Comparison of ENCODE assay signal across 12 mouse cellular contexts in the genomic region with DNA sequence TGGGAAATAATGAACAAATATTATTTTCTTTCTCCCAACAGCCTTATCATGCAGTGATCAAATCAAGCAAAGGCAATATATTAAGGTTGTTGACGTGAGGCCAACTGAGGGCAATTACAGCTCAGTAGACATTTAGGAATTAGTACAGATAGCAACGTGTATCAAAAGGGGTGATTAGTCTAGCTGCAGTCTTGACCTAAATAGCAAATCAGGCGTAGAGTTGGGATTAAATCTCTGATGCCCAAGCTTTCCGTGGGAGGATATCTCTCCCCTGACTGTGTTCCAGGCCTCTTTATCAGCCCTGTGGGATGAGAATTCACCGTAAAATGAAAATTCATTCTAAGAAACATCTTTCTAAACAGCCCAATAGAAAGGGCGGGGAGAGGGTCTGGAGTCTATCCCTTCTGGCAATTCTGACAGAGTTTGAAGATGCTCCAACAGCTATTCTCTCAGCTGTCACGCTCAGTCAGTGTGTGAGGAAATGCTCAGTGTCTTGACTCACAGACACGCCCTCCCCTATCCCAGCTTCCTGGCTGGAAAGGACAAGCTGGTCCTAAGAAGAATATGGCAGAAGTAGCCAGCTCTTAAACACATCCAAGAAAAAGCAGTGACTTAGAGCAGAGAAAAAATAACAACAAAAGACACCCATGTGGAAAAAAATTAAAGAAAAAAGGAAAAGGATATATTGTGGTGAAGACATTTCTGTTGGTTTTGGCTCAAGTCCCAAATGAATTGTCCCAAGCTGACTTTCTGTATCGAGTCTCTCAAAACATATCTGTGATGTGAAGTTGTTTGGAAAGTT. TPM values are rescaled to one million over a fixed set of nuclear protein-coding genes. Genes with fewer than 3 reads are reported as not detected.
DNase-seq lines count a peak whose midpoint lies in the region; ATAC-seq lines count a peak whose summit lies in the region.
"Had no signal": no experiment of that assay in that cellular context is flagged by ENCODE, and none has a peak within 500 bp of the region (broad histone marks: within the 10 kb centered on the region; RNA-seq: fewer than 3 reads in every experiment).

No protein-coding gene starts in this region.

- DNase-seq in gastrocnemius, postnatal 14 days = peak; percentile 36
- no peak for DNase-seq in gastrocnemius, postnatal 10 days
- DNase-seq in left cerebral cortex, postnatal 4 days = peak; percentile 26
- DNase-seq in left cerebral cortex, postnatal 14 days (ENCODE audit: low spot score in 2 of 2) = no peak
- DNase-seq in MN1 (ENCODE audit: low spot score) = peak; percentile 35
- no peak for DNase-seq in thymus, postnatal 0 days (ENCODE audit: low spot score)
- DNase-seq: adrenal gland, postnatal 36 days; kidney, adult 18-20 months; liver, embryonic 13.5 days had no signal

- ATAC-seq in megakaryocyte progenitor cell, adult 5-6 weeks (replicated peaks; ENCODE audit: poor library complexity) = peak; percentile 20; the same call in 1 of the 2 replicates
- ATAC-seq in frontal cortex, adult (ENCODE audit: low TSS enrichment) = no peak

- intact Hi-C loops in gastrocnemius, postnatal 14 days (cut with DNase I; ENCODE audit: low total_unique reads) = no loop called here
- intact Hi-C loops in left cerebral cortex, postnatal 4 days (cut with DNase I) = no loop called here
- intact Hi-C loops in left cerebral cortex, postnatal 14 days (cut with DNase I) = no loop called here

RNA-seq across cellular contexts. Expression of gene Rnf150, which starts 4.4 kb away (rescaled TPM):
- 10 to 100 TPM; 12.1 to 13.1 TPM for total RNA-seq in gastrocnemius, postnatal 14 days (2021)
- total RNA-seq in gastrocnemius, postnatal 10 days (2021) = 10 to 100 TPM; 15.5 to 17.9 TPM
- 10 to 100 TPM; 20.1 to 21.4 TPM for total RNA-seq in left cerebral cortex, postnatal 4 days (2021)
- 10 to 100 TPM; 33.0 to 35.0 TPM for total RNA-seq in left cerebral cortex, postnatal 14 days (2021)
- total RNA-seq in megakaryocyte progenitor cell, adult 5-6 weeks (2015) = 0.99 and 1.0 TPM in 2 replicates
- total RNA-seq in megakaryocyte progenitor cell, adult 5-6 weeks (2017) = 0.21 and 1.3 TPM in 2 replicates
- 0.33 and 0.36 TPM in 2 replicates for polyA plus RNA-seq in thymus, postnatal 0 days (2015; fragmentation: Nextera tagmentation; extraction: Ambion mirVana)
- polyA plus RNA-seq: erythroblast, embryonic 14.5 days had no signal

Comparison
In these comparisons a context has a peak if more than half of its experiments do, and no peak if none do; other contexts are left out.
1. DNase-seq: peak in gastrocnemius, postnatal 14 days (single experiment), left cerebral cortex, postnatal 4 days (single experiment) and MN1 (single experiment); none in gastrocnemius, postnatal 10 days (single experiment), left cerebral cortex, postnatal 14 days (0 of 2) and thymus, postnatal 0 days (single experiment).
2. RNA of gene Rnf150, which starts 4.4 kb away (total RNA-seq): 33.0 to 35.0 TPM in left cerebral cortex, postnatal 14 days, 20.1 to 21.4 TPM in left cerebral cortex, postnatal 4 days, 15.5 to 17.9 TPM in gastrocnemius, postnatal 10 days and 12.1 to 13.1 TPM in gastrocnemius, postnatal 14 days; 0.21 to 1.3 TPM in megakaryocyte progenitor cell, adult 5-6 weeks; every median in the first group is over 4 times any median in the second.